Mouse (Mus musculus): ENCODE data around the gene Cenpe. TPM values are rescaled to one million over a fixed set of nuclear protein-coding genes. Genes with fewer than 3 reads are reported as not detected.
"Not testable (repeated sequence)": the region's sequence is repeated elsewhere in the genome, so short reads cannot be mapped to it uniquely, and the experiment has no call there.

Gene Cenpe
- under 1 TPM; 0.02 to 0.24 (median 0.14) TPM for total RNA-seq (2022)

- DNase-seq (ENCODE audit: low spot score in 2 of 2): peak; percentile 66 to 75
These were observed at the start of gene Cenpe for GRCm38 (mm10) chr3:135211805-135212657. Gene Cenpe (plus strand): TSS chr3:135212537.

DNA sequence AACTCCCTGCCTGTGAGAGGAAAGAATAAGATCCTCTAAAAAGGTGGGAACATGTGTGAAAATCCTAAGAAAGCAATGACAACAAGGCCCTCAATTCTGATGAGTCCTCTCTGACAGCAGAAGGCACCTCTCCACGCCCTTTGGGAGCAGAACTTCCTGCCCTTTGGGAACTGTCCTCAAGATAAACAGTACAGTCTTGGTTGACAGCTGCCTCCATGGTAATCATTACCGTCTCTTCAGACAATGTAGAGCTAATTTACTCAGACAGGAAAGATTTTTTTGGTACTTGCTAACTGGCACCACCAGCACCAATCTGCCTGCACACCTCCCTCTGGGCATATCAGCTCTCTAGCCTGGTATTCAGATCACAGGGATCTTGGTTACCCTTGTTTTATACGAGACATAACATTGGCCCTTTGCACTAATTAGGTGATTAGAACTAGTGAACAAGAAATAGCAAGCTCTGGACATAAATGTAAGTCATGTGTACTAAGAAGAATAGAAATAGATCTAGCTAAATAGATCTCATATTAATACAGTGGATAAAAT is 40.4 kb upstream of the Cenpe start:
- DNase-seq (ENCODE audit: low spot score in 2 of 2): no peak

- no peak for DNase-seq (ENCODE audit: low spot score in 2 of 2)
These were observed 20.5 kb upstream of the Cenpe start for GRCm38 (mm10) chr3:135191861-135192260.

DNA sequence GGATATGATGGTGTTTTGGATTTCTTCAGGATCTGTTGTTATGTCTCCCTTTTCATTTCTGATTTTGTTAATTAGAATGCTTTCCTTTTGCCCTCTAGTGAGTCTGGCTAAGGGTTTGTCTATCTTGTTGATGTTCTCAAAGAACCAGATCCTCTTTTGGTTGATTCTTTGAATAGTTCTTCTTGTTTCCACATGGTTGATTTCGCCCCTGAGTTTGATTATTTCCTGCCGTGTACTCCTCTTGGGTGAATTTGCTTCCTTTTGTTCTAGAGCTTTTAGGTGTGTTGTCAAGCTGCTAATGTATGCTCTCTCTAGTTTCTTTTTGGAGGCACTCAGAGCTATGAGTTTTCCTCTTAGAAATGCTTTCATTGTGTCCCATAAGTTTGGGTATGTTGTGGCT is 14.3 kb upstream of the Cenpe start:
- DNase-seq (ENCODE audit: low spot score in 2 of 2): not testable (repeated sequence)

- no peak for DNase-seq (ENCODE audit: low spot score in 2 of 2)
These were observed 11.7 kb upstream of the Cenpe start for GRCm38 (mm10) chr3:135200409-135201303.

DNA sequence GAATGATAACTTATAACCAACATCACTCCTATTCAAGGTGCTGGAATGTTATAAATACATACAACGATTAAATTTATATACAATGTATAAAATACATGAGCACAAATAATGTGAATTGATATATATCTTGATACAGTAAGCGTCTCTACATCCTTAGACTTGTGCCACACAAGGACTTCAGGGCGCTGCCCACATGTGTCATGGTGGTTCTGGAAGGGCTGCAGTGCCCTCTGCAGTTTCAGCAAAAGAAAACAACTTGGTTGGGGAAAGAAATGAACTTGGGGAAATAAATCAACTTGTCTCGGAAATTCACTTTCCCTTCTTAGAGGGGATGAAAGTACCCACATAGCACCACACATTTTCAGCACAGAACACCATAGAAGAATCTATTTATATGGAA is 5.7 kb upstream of the Cenpe start:
- DNase-seq (ENCODE audit: low spot score in 2 of 2): no peak

- DNase-seq (ENCODE audit: low spot score in 2 of 2): no peak
These were observed 467 bp downstream of the Cenpe start for GRCm38 (mm10) chr3:135212658-135213350.

DNA sequence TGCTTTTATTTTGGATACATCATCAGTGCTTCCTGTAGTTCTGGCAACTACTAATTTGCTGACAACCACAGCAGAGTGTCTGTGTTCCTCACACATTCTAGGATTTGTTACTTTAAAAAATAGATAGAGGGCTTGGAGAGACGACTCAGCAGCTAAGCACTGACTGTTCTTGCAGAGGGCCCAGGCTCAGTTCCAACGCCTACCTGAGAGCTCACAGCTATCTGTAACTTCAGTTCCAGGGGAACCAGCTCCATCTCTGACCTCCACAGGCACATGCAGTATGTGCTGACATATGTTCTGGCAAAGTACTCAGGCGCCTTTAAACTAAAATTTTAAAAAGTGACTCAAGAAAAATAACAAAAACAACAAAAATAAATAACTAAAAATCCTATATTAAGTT is 19.7 kb downstream of the Cenpe start:
- DNase-seq (ENCODE audit: low spot score in 2 of 2): no peak

DNA sequence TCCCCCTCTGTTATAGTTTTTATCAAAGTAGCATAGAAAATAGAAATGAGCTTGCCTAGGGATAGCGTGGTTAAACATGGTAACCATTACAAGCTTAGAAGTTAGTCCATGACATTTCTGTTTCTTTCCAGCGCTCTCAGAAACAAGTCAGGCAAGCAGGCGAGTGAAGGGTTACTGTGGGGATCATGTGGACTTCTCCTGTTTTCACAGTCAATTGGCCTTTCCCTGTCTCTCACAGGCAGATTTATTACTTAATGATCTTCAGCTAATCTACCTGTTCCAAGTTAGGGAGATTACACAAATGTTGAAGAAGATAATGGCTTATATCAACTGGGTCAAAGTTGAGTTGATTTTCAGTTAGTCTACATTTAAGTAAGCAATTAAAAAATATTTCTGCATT is 20.1 kb downstream of the Cenpe start:
- DNase-seq (ENCODE audit: low spot score in 2 of 2): no peak

DNA sequence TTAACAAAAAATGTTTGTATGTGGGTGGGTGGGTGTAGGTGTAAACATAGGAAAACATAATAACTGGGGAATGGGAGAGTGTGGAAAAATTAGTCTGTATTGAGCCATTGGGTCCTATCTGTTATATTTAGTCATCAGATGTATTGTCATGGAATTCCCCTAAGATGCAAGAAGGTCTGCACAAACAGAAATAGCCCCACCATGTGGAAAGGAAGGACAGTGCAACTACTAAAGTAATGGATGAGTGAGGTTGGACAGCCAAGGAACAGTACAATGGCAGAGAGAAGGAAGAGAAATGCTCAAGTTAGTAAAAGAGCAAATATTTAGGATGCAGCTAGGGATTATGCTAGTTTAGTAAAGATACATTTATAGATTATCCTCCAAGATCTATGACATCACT is 33.4 kb downstream of the Cenpe start:
- DNase-seq (ENCODE audit: low spot score in 2 of 2): no peak

DNA sequence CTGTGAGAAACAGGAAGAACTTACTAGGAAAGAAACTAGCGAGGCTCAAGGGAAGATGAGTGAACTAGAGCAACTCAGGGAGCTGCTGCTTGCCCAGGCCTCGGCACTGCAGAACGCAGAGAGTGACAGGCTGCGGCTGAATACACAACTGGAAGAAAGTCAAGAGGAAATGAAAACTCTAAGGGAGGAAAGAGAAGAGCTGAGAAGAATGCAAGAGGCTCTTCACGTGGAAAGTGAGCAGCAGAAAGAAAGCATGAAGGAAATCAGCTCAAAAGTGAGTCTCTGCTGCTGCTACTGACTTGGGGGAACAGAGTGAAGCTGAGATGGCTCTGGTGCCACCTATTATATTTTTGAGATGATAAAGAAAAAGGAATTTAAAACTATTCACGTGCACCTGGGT is 34.5 kb downstream of the Cenpe start:
- no peak for DNase-seq (ENCODE audit: low spot score in 2 of 2)

DNA sequence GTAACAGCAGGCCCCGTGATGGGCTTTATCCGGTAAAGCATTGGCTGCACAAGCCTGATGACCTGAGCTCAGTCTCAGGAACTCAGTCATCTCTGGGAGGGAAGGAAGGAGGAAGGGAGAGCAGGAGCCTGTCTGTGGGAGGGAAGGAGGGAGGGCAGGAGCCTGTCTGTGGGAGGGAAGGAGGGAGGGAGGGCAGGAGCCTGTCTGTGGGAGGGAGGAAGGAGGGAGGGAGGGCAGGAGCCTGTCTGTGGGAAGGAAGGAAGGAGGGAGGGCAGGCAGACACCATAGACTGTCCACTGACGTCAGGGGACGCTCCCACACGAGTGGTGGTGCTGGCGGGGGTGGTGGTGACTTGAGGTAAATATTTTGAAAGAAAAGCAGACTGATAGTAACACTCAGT is 36.8 kb downstream of the Cenpe start:
- DNase-seq (ENCODE audit: low spot score in 2 of 2): no peak

DNA sequence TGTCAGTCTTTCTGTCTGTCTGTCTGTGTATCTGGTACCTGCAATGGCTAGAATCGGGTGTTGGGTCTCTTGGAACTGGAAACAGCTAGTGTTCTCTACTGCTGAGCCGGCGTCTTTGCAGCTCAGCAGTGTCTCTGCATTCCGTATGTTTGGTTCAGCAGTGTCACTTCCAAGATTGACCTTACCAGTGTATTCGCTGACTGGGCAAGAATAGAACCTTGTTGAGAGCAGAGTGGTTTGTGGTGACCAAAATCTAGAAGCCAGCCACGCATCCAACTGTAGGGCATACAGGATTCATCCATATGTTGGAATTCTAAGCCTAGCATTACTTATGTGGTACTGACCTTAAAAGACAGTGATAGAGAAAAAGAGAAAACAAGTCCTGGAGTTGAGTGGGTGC is 39.5 kb downstream of the Cenpe start:
- no peak for DNase-seq (ENCODE audit: low spot score in 2 of 2)

DNA sequence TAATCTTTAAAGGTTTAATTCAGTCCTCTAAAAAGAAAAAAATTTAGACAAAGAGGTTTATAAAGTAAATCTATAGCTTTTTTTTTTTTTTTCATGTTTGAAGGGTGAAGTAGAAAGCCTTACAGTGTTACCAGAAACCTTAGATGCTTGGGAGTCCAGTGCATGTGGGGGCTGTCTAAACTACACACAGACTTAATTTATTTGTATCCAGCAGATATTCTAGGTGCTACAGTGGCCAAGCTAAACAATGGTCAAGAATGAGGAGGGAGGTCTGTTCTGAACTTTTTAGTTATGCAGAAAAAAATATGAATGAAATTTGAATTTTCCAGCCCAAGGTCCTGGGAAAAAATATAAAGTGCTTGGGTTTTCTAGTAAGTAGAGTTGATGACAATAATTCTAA is 42.4 kb downstream of the Cenpe start:
- DNase-seq (ENCODE audit: low spot score in 2 of 2): no peak

GRCm38 (mm10) chr3:135258919-135259318 is 46.6 kb downstream of the Cenpe start:
- no peak for DNase-seq (ENCODE audit: low spot score in 2 of 2)

- DNase-seq (ENCODE audit: low spot score in 2 of 2): no peak
These were observed 47.9 kb downstream of the Cenpe start for GRCm38 (mm10) chr3:135260233-135260632.

DNA sequence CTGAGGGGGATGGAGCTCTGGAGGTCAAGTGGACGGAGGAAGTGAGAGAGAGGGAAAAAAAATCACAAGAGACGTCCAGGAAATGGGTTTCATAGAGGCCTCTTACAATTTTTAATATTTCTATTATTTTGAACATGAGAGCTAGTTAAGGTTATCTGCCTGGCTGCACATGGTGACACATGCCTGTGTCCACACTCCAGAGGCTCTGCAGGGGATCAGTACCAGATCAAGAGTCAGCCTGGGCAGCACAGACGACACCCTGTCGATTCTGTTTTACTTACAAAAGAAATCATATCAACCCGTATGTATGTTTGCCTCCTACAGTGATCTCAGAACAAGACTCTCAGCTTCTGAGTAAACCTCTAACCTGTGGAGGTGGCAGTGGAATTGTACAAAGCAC is 56.3 kb downstream of the Cenpe start:
- DNase-seq (ENCODE audit: low spot score in 2 of 2): no peak

DNA sequence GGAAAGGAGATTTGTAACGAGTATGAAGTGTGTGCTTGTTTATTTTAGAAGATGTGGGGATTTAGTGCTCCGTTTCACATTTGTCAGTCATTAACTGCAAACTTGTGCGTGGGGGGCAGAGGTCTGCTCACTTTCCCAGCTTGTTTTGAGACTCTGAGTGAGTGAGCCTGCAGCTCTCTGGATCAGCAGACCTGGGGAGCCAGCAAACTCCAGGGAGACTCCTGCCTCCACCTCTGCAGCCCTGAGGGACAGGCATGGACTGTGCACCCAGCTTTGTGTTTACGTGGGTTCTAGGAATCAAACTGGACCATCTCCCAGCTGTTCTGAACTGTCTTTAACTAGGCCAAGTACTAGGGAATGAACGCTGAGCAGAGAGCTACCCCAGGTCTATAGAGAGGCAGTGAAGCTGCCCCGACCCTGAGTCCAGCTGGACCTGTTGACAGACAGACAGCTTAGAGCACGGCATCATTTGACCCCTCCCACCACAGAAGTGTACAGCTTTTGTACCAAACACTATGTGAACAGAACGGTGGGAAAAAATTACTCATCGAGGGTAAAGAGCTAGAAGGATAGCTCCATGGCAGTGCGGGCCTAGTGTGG is 57.2 kb downstream of the Cenpe start:
- no peak for DNase-seq (ENCODE audit: low spot score in 2 of 2)

DNA sequence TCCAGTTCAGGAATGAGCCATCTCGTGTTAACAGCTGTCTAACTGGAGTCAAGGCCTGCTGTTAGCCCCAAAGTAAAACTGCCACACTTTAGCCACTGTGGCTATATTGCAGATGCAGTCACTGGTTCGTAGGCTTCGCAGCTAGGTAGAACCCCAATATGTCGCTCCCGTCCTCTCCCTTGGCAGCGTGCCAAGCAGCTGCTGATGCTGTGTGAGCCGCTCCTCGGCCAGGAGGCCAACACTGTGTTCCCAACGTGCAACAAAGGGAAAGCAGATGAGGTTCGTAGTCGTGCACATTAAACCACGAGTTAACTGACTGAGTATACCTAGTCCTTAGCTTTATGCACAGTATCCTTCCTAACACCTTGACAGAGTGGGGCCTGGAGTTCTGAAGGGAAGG is 60.3 kb downstream of the Cenpe start:
- peak in 1 of 2 experiments; percentile 13 for DNase-seq (ENCODE audit: low spot score in 2 of 2)

GRCm38 (mm10) chr3:135273047-135273446 is 60.7 kb downstream of the Cenpe start:
- DNase-seq (ENCODE audit: low spot score in 2 of 2): peak in 1 of 2 experiments; percentile 6

- DNase-seq (ENCODE audit: low spot score in 2 of 2): no peak
These were observed 67.8 kb downstream of the Cenpe start for GRCm38 (mm10) chr3:135280160-135280559.

Data from gastrocnemius, adult 8-10 months (tissue).